8 mouse cellular contexts compared by ENCODE assay signal in genomic region chr11:80809993-80810821, GRCm38 (mm10). TPM values are rescaled to one million over a fixed set of nuclear protein-coding genes. Genes with fewer than 3 reads are reported as not detected.
A peak's percentile ranks its signal among the peaks of the same experiment; 100 is the strongest.
DNase-seq lines count a peak whose midpoint lies in the region; ATAC-seq and TF ChIP-seq lines count a peak whose summit lies in the region.

TSS of gene Tmem98 (plus strand) at chr11:80810175.

- peaks cover 8% of the 10 kb centered on the region; the same call in 1 of the 2 replicates for H3K4me1 ChIP-seq in intestine, postnatal 0 days (replicated peaks; ENCODE audit: control insufficient read depth, insufficient read depth, low read length)
- H3K4me1 ChIP-seq in liver, embryonic 15.5 days (replicated peaks) = peaks cover 22% of the 10 kb centered on the region; the same call in 1 of the 2 replicates

- peak; percentile 36 for ATAC-seq in intestine, postnatal 0 days
- ATAC-seq in liver, embryonic 15.5 days (ENCODE audit: insufficient read depth) = peak; percentile 57

- peak; percentile 17 for DNase-seq in right cerebral cortex, postnatal 4 days
- no peak for DNase-seq in right cerebral cortex, postnatal 25 days
- DNase-seq in cerebellum, adult 9-11 months = peak; percentile 35
- peak; percentile 96 for DNase-seq in heart, adult 11 months
- DNase-seq in ovary, adult 18-20 months (ENCODE audit: low spot score) = peak; percentile 55
- no peak for DNase-seq in spleen, postnatal 36 days (ENCODE audit: low spot score in 2 of 2)

- TF ChIP-seq CTCF in intestine, postnatal 0 days (IDR thresholded peaks at IDR 0.05; ENCODE audit: low read depth) = no peak

- H3K4me2 ChIP-seq in intestine, postnatal 0 days (replicated peaks; ENCODE audit: low read depth) = peak within 1 kb of the TSS; percentile 90
- H3K4me2 ChIP-seq in liver, embryonic 15.5 days = peak within 1 kb of the TSS; percentile 77

- no peaks in the 10 kb centered on the region for H3K27me3 ChIP-seq in intestine, postnatal 0 days (replicated peaks; ENCODE audit: control insufficient read depth, insufficient read depth, low read length)
- H3K27me3 ChIP-seq in liver, embryonic 15.5 days = peaks cover 55% of the 10 kb centered on the region

- under 1% methylated on average over 44 of the region's 54 CpGs for WGBS in intestine, postnatal 0 days
- 2% methylated on average over 46 of the region's 54 CpGs for WGBS in liver, embryonic 15.5 days (ENCODE audit: insufficient replicate concordance)

- H3K9me3 ChIP-seq in intestine, postnatal 0 days (ENCODE audit: control insufficient read depth) = no peaks in the 10 kb centered on the region
- no peaks in the 10 kb centered on the region for H3K9me3 ChIP-seq in liver, embryonic 15.5 days (replicated peaks)

- H3K36me3 ChIP-seq in intestine, postnatal 0 days (ENCODE audit: control insufficient read depth, insufficient read depth) = peaks cover 16% of the 10 kb centered on the region
- H3K36me3 ChIP-seq in liver, embryonic 15.5 days (replicated peaks) = no peaks in the 10 kb centered on the region

- peak within 1 kb of the TSS; percentile 86 for H3K27ac ChIP-seq in intestine, postnatal 0 days (ENCODE audit: low read depth, low read length)
- H3K27ac ChIP-seq in liver, embryonic 15.5 days (replicated peaks) = 0 out of 2 replicates have a peak within 1 kb of the TSS, but pooled peaks have one; percentile 19

- H3K4me3 ChIP-seq in intestine, postnatal 0 days (ENCODE audit: low read depth, low read length) = peak within 1 kb of the TSS; percentile 49
- H3K4me3 ChIP-seq in liver, embryonic 15.5 days (replicated peaks) = peak within 1 kb of the TSS; percentile 58

- peak within 1 kb of the TSS; percentile 63 for H3K9ac ChIP-seq in intestine, postnatal 0 days (ENCODE audit: low read depth, low read length)
- H3K9ac ChIP-seq in liver, embryonic 15.5 days = peak within 1 kb of the TSS; percentile 43; the same call in 1 of the 2 replicates

RNA-seq across cellular contexts. Expression of gene Tmem98, which starts in this region (rescaled TPM):
- polyA plus RNA-seq in intestine, postnatal 0 days (2015; fragmentation: Nextera tagmentation; extraction: Ambion mirVana) = 148 and 156 TPM in 2 replicates
- polyA plus RNA-seq in liver, embryonic 15.5 days (2015; fragmentation: Nextera tagmentation; extraction: Ambion mirVana) = 8.3 and 9.1 TPM in 2 replicates

Comparison
In these comparisons a context has a peak if more than half of its experiments do, and no peak if none do; other contexts are left out.
1. RNA of gene Tmem98 (polyA plus RNA-seq): 148 to 156 TPM in intestine, postnatal 0 days; 8.3 to 9.1 TPM in liver, embryonic 15.5 days; every median in the first group is over 10 times any median in the second.
2. DNase-seq: peak in right cerebral cortex, postnatal 4 days (single experiment), cerebellum, adult 9-11 months (single experiment), heart, adult 11 months (single experiment) and ovary, adult 18-20 months (single experiment); none in right cerebral cortex, postnatal 25 days (single experiment) and spleen, postnatal 36 days (0 of 2).